ENCODE assay signal across 9 mouse cellular contexts in the genomic region with DNA sequence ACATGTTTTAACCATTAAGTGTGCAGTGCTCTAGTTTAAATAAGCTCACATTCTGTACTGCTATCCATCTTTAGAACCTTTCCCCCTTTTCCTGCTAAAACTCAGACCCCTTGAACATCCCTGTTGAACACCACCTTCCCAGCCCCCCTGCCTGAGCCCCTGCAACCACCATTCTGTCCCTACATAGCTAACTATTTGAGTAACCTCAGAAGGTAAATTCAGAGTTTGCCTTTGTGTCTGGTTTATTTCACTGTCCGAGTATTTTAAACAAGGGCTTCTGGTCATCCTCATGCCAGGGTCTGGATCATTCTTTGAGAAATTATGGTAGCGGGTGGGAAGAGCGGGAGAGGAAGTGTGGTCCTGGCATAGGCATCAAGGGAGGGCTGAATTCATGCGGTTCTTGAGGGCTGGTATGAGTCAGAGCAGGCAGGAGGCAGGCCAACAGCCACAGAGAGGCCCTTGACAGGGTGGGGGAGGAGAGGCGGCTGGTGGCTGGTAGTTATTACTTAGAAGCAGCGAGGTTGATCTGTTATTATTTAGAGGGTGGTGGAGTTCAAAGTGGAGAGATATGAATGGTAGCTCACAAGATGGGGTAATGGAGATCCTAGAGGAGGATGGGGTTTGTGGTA. TPM values are rescaled to one million over a fixed set of nuclear protein-coding genes. Genes with fewer than 3 reads are reported as not detected.
DNase-seq lines count a peak whose midpoint lies in the region; ATAC-seq and TF ChIP-seq lines count a peak whose summit lies in the region.
"Had no signal": no experiment of that assay in that cellular context is flagged by ENCODE, and none has a peak within 500 bp of the region (broad histone marks: within the 10 kb centered on the region; RNA-seq: fewer than 3 reads in every experiment).

No protein-coding gene starts in this region.

- TF ChIP-seq POLR2A in cerebellum, adult 2 months (IDR thresholded peaks at IDR 0.05; ENCODE audit: borderline replicate concordance, insufficient read depth, low read length): no peak

- H3K4me3 ChIP-seq in cerebellum, adult 2 months (replicated peaks; ENCODE audit: insufficient read depth, low read depth, low read length): no peak overlapping the region
- no peak overlapping the region for H3K4me3 ChIP-seq in heart, embryonic 13.5 days
- H3K4me3 ChIP-seq: hindbrain, embryonic 15.5 days had no signal

- DNase-seq in cerebellum, adult 2 months: peak; percentile 14 to 42
- DNase-seq in cerebellum, adult 18-20 months: no peak
- DNase-seq in adrenal gland, adult (ENCODE audit: inconsistent age in 2 of 2, low spot score in 1 of 2): peak; percentile 85 to 91
- peak; percentile 87 to 88 for DNase-seq in lung, adult 18-20 months
- DNase-seq in layer of hippocampus, adult 11-12 months (ENCODE audit: low spot score): no peak
- DNase-seq in frontal cortex, adult 2 months (ENCODE audit: extremely low spot score in 1 of 2, low spot score in 1 of 2): no peak
- no peak for DNase-seq in layer of hippocampus, postnatal 36 days

- no peak overlapping the region for H3K27ac ChIP-seq in cerebellum, adult 2 months (ENCODE audit: insufficient read depth, low read length)
- H3K27ac ChIP-seq in heart, embryonic 13.5 days (replicated peaks): peak overlapping the region; percentile 66
- H3K27ac ChIP-seq: hindbrain, embryonic 15.5 days had no signal

- no peaks in the 10 kb centered on the region for H3K36me3 ChIP-seq in heart, embryonic 13.5 days
- H3K36me3 ChIP-seq: hindbrain, embryonic 15.5 days had no signal

- TF ChIP-seq CTCF in cerebellum, adult 2 months (IDR thresholded peaks at IDR 0.05; ENCODE audit: borderline replicate concordance, insufficient read depth, low read depth, low read length): no peak

- H3K4me2 ChIP-seq in heart, embryonic 13.5 days: peak overlapping the region; percentile 34
- H3K4me2 ChIP-seq: hindbrain, embryonic 15.5 days had no signal

- 25% methylated on average over 6 of the region's 6 CpGs for WGBS in cerebellum, adult 2 months
- WGBS in heart, embryonic 13.5 days: 15% methylated on average over 6 of the region's 6 CpGs

- peak overlapping the region; percentile 55 for H3K9ac ChIP-seq in heart, embryonic 13.5 days
- H3K9ac ChIP-seq: hindbrain, embryonic 15.5 days had no signal

- no peaks in the 10 kb centered on the region for H3K27me3 ChIP-seq in cerebellum, adult 2 months (ENCODE audit: control insufficient read depth, insufficient read depth, low read length)
- H3K27me3 ChIP-seq in heart, embryonic 13.5 days (replicated peaks): no peaks in the 10 kb centered on the region
- H3K27me3 ChIP-seq: hindbrain, embryonic 15.5 days had no signal

- no peaks in the 10 kb centered on the region for H3K4me1 ChIP-seq in cerebellum, adult 2 months (ENCODE audit: control insufficient read depth, insufficient read depth, low read length)
- H3K4me1 ChIP-seq in heart, embryonic 13.5 days: peaks cover 30% of the 10 kb centered on the region
- H3K4me1 ChIP-seq: hindbrain, embryonic 15.5 days had no signal

- no peaks in the 10 kb centered on the region for H3K9me3 ChIP-seq in heart, embryonic 13.5 days
- H3K9me3 ChIP-seq: hindbrain, embryonic 15.5 days had no signal

- peak; percentile 73; the same call in 1 of the 2 replicates for ATAC-seq in heart, embryonic 13.5 days (ENCODE audit: extremely low read depth, insufficient number of reproducible peaks, low FRiP score, low TSS enrichment)

RNA-seq across cellular contexts. Expression of gene Scgb1a1, which starts 34.8 kb away (rescaled TPM):
- not detected in 2 replicates for polyA plus RNA-seq in cerebellum, adult 2 months (2012; rRNA removed)
- not detected in 2 replicates for polyA plus RNA-seq in heart, embryonic 13.5 days (2015; fragmentation: Nextera tagmentation; extraction: Ambion mirVana)
- polyA plus RNA-seq in frontal cortex, adult 2 months (2012; rRNA removed): 0.42 and 0.44 TPM in 2 replicates
- total RNA-seq in layer of hippocampus, postnatal 36 days (2021): not detected
- polyA plus RNA-seq: hindbrain, embryonic 15.5 days had no signal

Comparison
In these comparisons a context has a peak if more than half of its experiments do, and no peak if none do; other contexts are left out.
1. DNase-seq: peak in cerebellum, adult 2 months (2 of 2), adrenal gland, adult (2 of 2) and lung, adult 18-20 months (2 of 2); none in cerebellum, adult 18-20 months (0 of 2), layer of hippocampus, adult 11-12 months (single experiment), frontal cortex, adult 2 months (0 of 2) and layer of hippocampus, postnatal 36 days (0 of 2).